Mouse (Mus musculus): ENCODE measurements around the gene Tldc2. TPM values are rescaled to one million over a fixed set of nuclear protein-coding genes. Genes with fewer than 3 reads are reported as not detected.

Tldc2 gene
- total RNA-seq, 2 experiments from 2014 or later: not detected

DNA sequence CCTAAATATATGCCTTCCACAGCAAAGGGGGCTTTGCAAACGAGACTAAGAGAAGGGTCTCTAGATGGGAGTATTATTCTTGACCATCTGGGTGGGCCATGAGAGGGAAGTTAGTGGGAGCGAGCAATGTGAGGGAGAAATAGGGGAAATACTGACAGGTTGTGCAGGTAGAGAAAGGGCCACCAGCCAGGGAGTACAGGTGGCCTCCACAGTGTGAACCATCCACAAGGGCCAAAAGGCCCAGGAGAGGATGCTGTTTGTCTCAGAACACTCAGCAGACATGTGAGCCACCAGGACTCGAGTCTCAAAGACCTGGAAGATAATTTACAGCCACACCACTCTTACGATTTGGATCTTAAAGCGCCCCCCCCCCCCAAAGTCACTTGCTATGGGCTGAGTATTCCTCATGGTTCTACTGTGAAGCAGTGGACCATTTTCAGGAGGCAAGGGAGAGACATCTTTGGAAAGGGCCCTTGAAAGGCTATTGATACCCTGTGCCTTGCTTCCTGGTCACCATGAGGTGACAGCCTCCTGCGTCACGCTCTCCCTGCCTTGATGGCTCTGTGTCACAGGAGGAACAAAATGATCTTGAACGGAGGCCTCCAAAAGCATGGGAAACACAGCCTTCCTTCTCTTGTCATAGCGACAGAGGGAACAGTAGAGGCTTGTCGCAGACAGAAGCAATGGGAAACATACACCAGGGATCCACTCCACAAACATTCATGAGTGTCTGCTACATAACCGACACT, 26.1 kb upstream of the Tldc2 start:
- no peak for DNase-seq (ENCODE audit: low spot score in 2 of 2)

GRCm38 (mm10) chr2:157063241-157063700, 23.6 kb upstream of the Tldc2 start:
- peak in 1 of 2 experiments; percentile 57 for DNase-seq (ENCODE audit: low spot score in 2 of 2)

DNA sequence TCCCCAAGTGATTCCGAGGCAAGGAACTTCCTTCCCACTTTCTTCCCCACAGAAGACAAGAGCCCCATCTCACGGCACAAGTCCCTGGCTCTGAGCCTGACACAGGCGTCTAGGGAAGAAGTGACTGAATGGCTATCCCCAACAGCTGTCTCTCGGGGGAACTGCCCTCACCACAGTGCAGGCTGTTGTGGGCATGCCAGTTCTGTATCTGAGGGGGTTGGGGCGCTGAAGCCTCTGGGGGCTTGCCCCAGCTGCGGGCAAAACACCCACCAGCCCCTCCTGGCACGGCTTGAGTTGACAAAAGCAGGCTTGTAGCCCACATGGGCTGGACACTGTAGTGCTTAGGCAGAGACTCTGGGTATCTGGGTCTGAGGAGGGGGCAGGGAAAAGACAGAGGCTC, 22.7 kb upstream of the Tldc2 start:
- peak in 1 of 2 experiments; percentile 37 for DNase-seq (ENCODE audit: low spot score in 2 of 2)

- no peak for DNase-seq (ENCODE audit: low spot score in 2 of 2)
These were observed 21.6 kb upstream of the Tldc2 start for GRCm38 (mm10) chr2:157064978-157065878.

DNA sequence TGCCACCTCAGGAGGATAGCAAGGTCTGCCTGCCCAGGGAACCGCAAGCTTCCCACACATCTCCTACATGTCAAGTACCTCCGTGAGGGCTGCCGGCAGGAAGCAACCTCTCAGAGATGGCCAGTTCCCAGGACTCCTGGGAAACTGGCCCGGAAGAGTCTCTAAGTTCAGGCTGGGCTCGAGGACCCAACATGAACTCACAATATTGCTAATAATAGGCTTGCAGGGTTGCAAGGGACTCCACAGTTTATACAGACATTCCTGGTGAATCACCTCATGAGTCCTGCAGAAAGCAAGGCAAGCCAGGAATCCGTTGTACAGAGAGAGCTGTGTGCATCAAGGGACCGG, 21.0 kb upstream of the Tldc2 start:
- no peak for DNase-seq (ENCODE audit: low spot score in 2 of 2)

- no peak for DNase-seq (ENCODE audit: low spot score in 2 of 2)
These were observed 20.0 kb upstream of the Tldc2 start for GRCm38 (mm10) chr2:157066731-157067430.

GRCm38 (mm10) chr2:157068701-157069354, 18.0 kb upstream of the Tldc2 start:
- peak in 1 of 2 experiments; percentile 52 for DNase-seq (ENCODE audit: low spot score in 2 of 2)

GRCm38 (mm10) chr2:157069355-157069735, 17.5 kb upstream of the Tldc2 start:
- DNase-seq (ENCODE audit: low spot score in 2 of 2): no peak

GRCm38 (mm10) chr2:157069755-157070315, 17.0 kb upstream of the Tldc2 start:
- DNase-seq (ENCODE audit: low spot score in 2 of 2): no peak

GRCm38 (mm10) chr2:157070365-157070764, 16.5 kb upstream of the Tldc2 start:
- no peak for DNase-seq (ENCODE audit: low spot score in 2 of 2)

- DNase-seq (ENCODE audit: low spot score in 2 of 2): no peak
These were observed 15.3 kb upstream of the Tldc2 start for GRCm38 (mm10) chr2:157071556-157071955.

DNA sequence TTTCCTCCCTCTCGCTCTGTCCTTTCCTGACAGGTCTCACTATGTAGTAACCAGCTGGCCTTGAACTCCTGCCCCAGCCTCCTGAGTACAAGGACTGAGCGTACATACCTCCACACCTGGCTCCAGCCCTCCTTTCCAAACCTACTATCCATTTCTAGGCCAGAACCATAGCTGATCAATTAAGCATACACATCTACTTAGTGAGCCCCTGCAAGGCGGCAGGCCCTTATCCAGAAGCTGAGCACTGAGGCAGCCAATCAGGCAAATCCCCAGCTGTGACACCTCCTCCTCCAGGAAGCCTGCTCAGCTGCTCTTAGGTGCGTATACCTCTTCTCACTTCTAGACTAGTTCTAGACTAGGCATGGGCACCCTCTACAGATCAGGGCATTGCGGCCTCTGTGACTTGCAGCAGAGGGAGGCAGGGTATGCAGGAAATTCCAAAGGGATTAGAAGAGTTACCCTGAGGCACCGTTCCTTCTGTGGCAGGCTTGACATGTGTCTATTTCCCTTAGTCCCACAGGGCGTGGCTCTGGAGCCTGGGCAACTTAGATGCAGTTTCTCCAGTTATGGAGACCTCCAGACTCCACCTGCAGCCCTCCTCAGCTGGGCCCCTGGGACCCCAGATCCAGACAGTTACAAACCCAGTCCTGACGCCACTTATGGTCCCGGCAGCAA, 14.4 kb upstream of the Tldc2 start:
- no peak for DNase-seq (ENCODE audit: low spot score in 2 of 2)

- no peak for DNase-seq (ENCODE audit: low spot score in 2 of 2)
These were observed 13.3 kb upstream of the Tldc2 start for GRCm38 (mm10) chr2:157073378-157074052.

GRCm38 (mm10) chr2:157074186-157074724, 12.6 kb upstream of the Tldc2 start:
- peak in 1 of 2 experiments; percentile 51 for DNase-seq (ENCODE audit: low spot score in 2 of 2)

- DNase-seq (ENCODE audit: low spot score in 2 of 2): no peak
These were observed 12.1 kb upstream of the Tldc2 start for GRCm38 (mm10) chr2:157074772-157075171.

GRCm38 (mm10) chr2:157075226-157075625, 11.6 kb upstream of the Tldc2 start:
- no peak for DNase-seq (ENCODE audit: low spot score in 2 of 2)

DNA sequence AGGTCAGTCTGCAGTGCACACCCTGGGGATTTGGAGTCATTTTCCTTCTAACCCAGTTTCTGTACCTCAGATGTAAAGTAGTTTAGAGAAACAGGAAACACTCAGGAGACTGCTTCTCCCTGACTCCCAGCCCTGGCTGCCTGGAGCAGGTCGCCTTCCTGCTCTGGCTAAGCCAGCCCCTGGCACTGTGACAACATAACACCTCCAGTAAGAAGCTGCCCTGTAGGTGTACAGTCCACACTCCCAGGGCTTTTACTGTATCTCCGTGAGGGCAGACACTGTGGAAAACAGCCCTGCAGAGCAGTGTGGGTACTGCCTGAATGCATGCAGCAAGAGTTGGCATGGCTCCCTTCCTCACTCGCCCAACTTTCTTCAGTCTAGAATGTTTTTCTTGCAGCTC, 11.2 kb upstream of the Tldc2 start:
- DNase-seq (ENCODE audit: low spot score in 2 of 2): no peak

DNA sequence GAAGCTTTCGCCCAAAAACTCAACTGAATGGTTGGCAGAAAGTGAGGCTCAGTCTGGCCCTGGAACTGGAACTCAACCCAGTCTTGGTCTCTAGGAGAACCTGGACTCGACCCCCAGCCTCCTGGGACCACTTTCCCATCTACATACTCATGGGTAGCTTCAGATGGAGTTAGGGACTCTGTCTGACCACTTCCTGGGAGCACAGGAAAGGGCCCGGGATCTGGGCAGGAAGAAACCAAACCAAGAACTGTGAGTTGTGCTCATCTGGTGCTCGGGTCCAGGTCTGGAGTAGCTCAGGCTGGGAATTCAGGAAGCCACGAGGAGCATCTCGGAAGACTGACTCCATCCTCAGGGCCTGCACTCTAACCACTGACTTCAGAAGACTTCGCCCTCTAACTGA, 10.3 kb upstream of the Tldc2 start:
- DNase-seq (ENCODE audit: low spot score in 2 of 2): no peak

DNA sequence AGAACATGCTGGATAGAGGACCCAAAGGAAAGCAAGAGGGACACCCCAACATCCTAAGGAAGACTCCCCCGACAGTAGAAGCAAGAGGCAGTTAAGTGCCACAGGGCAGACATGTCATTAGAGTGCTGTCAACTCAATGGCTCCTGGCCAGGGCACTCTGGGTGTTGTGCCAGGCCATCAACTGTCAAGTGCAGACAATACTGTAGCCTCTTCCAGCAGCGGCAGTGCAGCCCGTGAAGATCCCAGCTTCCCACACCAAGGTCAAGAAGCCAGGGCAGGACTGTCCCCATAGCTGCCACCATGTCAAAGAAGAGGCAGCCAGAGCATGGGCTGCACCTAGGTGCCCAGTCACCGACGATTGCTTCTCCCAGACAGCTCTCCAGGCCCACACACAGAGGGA, 9.7 kb upstream of the Tldc2 start:
- DNase-seq (ENCODE audit: low spot score in 2 of 2): peak in 1 of 2 experiments; percentile 57

All from layer of hippocampus, adult 18-20 months (tissue).